Mouse (Mus musculus) E14TG2a.4 (cell line): ENCODE data around the gene Gm49711.

Source experiments
- CTCF ChIP-seq: conservative IDR thresholded peaks from 2 replicates; pipeline ENCODE4 v1.5.1; 2014; ENCODE audit warnings: low read length
- NANOG ChIP-seq: IDR thresholded peaks from 2 replicates; pipeline ENCODE4 v1.6.1; 2014; ENCODE audit warnings: borderline replicate concordance, low read length, mixed read lengths
- POU5F1 ChIP-seq: IDR thresholded peaks from 2 replicates; pipeline ENCODE4 v1.6.1; 2014; ENCODE audit warnings: low read length, borderline replicate concordance

DNA sequence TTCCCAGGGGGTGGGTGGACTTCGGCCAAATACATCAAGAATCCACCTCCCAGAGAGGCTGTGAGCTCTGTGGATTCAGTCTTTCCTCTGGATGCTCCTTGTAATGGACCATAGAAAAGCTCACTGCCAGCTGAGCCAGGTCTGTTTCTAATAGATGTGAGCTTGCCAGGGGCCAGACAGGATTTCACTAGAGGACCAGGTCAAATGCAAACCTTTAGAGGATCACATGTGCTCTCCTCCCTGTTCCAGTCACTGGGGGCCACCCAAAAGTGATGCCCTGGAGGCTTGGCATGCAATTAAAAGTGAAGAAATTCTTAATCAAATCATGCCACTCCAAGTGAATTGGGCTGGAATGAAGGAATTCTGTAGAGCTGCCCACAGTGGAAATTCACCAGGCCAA, 117.9 kb downstream of the Gm49711 start:
- TF ChIP-seq CTCF (no peak), POU5F1 (no peak), NANOG (no peak)
